Mouse (Mus musculus): ENCODE measurements around the gene Abhd10. TPM values are rescaled to one million over a fixed set of nuclear protein-coding genes. Genes with fewer than 3 reads are reported as not detected.

Gene Abhd10
- polyA plus RNA-seq, 1 experiment from 2014 or later = 37.3 TPM

DNA sequence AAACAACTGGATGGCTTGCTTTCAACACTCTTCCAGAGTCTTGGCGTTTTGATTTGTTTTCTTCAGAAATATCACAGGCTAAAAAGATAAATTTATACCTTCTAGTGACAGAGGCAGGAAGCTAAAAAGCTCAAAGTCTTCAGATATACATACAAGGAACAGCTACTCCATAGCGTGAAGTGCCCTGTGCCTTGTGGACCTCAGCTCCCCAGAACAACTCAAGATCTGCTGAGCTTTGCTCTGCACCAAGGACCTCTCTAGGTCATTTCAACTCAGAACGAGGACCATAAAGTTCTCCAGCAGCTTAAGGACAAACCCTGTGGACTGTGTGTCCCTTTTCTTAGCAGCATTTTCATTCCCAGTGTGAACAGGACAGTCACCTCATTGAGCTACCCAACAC is 22.3 kb upstream of the Abhd10 start:
- 85% methylated on average over 3 of the region's 3 CpGs for WGBS
- no peak overlapping the region for H3K9ac ChIP-seq (replicated peaks)
- H3K36me3 ChIP-seq = peaks cover 73% of the 10 kb centered on the region

GRCm38 (mm10) chr16:45762859-45763505 is 20.2 kb upstream of the Abhd10 start:
- Histone ChIP-seq H3K27me3 (no peaks in the 10 kb centered on the region), H3K9me3 (no peaks in the 10 kb centered on the region), H3K27ac (no peak overlapping the region), H3K9ac (replicated peaks) (no peak overlapping the region), H3K4me2 (no peak overlapping the region), H3K4me3 (replicated peaks) (no peak overlapping the region), H3K36me3 (peaks cover 77% of the 10 kb centered on the region), H3K4me1 (replicated peaks) (0 out of 2 replicates have a peak, but pooled peaks cover 4% of the 10 kb centered on the region)
- ATAC-seq (ENCODE audit: insufficient number of reproducible peaks, insufficient read depth, low FRiP score, low TSS enrichment, low read depth) = no peak
- 42% methylated on average over 13 of the region's 13 CpGs for WGBS

More for the DNA sequence above, 22.3 kb upstream of the Abhd10 start:
- H3K27me3 ChIP-seq = no peaks in the 10 kb centered on the region
- no peak overlapping the region for H3K4me2 ChIP-seq
- H3K4me1 ChIP-seq (replicated peaks) = 0 out of 2 replicates have a peak, but pooled peaks cover 4% of the 10 kb centered on the region
- H3K4me3 ChIP-seq (replicated peaks) = no peak overlapping the region
- no peak for ATAC-seq (ENCODE audit: insufficient number of reproducible peaks, insufficient read depth, low FRiP score, low TSS enrichment, low read depth)
- H3K9me3 ChIP-seq = no peaks in the 10 kb centered on the region
- H3K27ac ChIP-seq = no peak overlapping the region

GRCm38 (mm10) chr16:45761425-45761824 is 18.7 kb upstream of the Abhd10 start:
- Histone ChIP-seq H3K36me3 (peaks cover 77% of the 10 kb centered on the region), H3K4me3 (replicated peaks) (no peak overlapping the region), H3K27me3 (no peaks in the 10 kb centered on the region), H3K27ac (no peak overlapping the region), H3K4me2 (no peak overlapping the region), H3K9me3 (no peaks in the 10 kb centered on the region), H3K9ac (replicated peaks) (no peak overlapping the region), H3K4me1 (replicated peaks) (0 out of 2 replicates have a peak, but pooled peaks cover 4% of the 10 kb centered on the region)
- 85% methylated on average over 1 of the region's 1 CpGs for WGBS
- no peak for ATAC-seq (ENCODE audit: insufficient number of reproducible peaks, insufficient read depth, low FRiP score, low TSS enrichment, low read depth)

GRCm38 (mm10) chr16:45758726-45759269 is 16.0 kb upstream of the Abhd10 start:
- H3K4me1 ChIP-seq (replicated peaks) = 0 out of 2 replicates have a peak, but pooled peaks cover 4% of the 10 kb centered on the region
- no peaks in the 10 kb centered on the region for H3K27me3 ChIP-seq
- no peaks in the 10 kb centered on the region for H3K9me3 ChIP-seq
- no peak overlapping the region for H3K4me3 ChIP-seq (replicated peaks)
- H3K27ac ChIP-seq = no peak overlapping the region
- 93% methylated on average over 9 of the region's 9 CpGs for WGBS
- peaks cover 59% of the 10 kb centered on the region for H3K36me3 ChIP-seq
- no peak overlapping the region for H3K4me2 ChIP-seq
- no peak overlapping the region for H3K9ac ChIP-seq (replicated peaks)
- ATAC-seq (ENCODE audit: insufficient number of reproducible peaks, insufficient read depth, low FRiP score, low TSS enrichment, low read depth) = no peak

- no peaks in the 10 kb centered on the region for H3K4me1 ChIP-seq (replicated peaks)
- WGBS = 89% methylated on average over 12 of the region's 12 CpGs
- H3K9me3 ChIP-seq = no peaks in the 10 kb centered on the region
- H3K4me2 ChIP-seq = no peak overlapping the region
- H3K27ac ChIP-seq = no peak overlapping the region
- ATAC-seq (ENCODE audit: insufficient number of reproducible peaks, insufficient read depth, low FRiP score, low TSS enrichment, low read depth) = no peak
- H3K9ac ChIP-seq (replicated peaks) = no peak overlapping the region
- H3K4me3 ChIP-seq (replicated peaks) = no peak overlapping the region
- peaks cover 51% of the 10 kb centered on the region for H3K36me3 ChIP-seq
- H3K27me3 ChIP-seq = no peaks in the 10 kb centered on the region
Measured at GRCm38 (mm10) chr16:45757421-45758078, 14.8 kb upstream of the Abhd10 start.

DNA sequence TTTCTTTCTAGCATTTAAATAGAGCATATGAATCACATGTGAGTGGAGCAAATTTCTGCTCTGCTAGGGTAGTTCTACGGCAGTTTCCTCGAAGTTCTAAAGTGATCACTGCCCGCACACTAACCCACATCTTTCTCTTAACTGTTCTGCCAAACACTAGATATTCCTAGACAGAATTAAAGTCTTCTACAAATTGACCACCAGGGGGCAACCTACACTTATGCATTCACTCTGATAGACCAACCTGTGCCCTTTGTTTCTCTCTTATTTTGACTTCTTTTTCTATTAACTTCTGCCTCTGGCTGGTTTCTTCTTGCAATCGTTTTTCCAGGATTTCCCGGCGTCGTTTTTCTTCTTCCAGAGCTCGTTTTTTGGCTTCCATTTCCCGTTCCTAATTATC is 14.1 kb upstream of the Abhd10 start:
- no peaks in the 10 kb centered on the region for H3K4me1 ChIP-seq (replicated peaks)
- H3K27me3 ChIP-seq = no peaks in the 10 kb centered on the region
- H3K9ac ChIP-seq (replicated peaks) = no peak overlapping the region
- no peak overlapping the region for H3K27ac ChIP-seq
- WGBS = 38% methylated on average over 9 of the region's 9 CpGs
- H3K9me3 ChIP-seq = no peaks in the 10 kb centered on the region
- ATAC-seq (ENCODE audit: insufficient number of reproducible peaks, insufficient read depth, low FRiP score, low TSS enrichment, low read depth) = 0 out of 2 replicates have a peak, but pooled peaks have one; percentile 52
- H3K4me2 ChIP-seq = no peak overlapping the region
- peaks cover 53% of the 10 kb centered on the region for H3K36me3 ChIP-seq
- H3K4me3 ChIP-seq (replicated peaks) = no peak overlapping the region

- H3K9ac ChIP-seq (replicated peaks) = no peak overlapping the region
- 66% methylated on average over 4 of the region's 4 CpGs for WGBS
- peaks cover 29% of the 10 kb centered on the region for H3K36me3 ChIP-seq
- peak overlapping the region; percentile 66; the same call in 1 of the 2 replicates for H3K4me3 ChIP-seq (replicated peaks)
- no peaks in the 10 kb centered on the region for H3K27me3 ChIP-seq
- peaks cover 12% of the 10 kb centered on the region for H3K4me1 ChIP-seq (replicated peaks)
- no peaks in the 10 kb centered on the region for H3K9me3 ChIP-seq
- ATAC-seq (ENCODE audit: insufficient number of reproducible peaks, insufficient read depth, low FRiP score, low TSS enrichment, low read depth) = no peak
- H3K4me2 ChIP-seq = peak overlapping the region; percentile 65
- no peak overlapping the region; the same call in 1 of the 2 replicates for H3K27ac ChIP-seq
Measured at GRCm38 (mm10) chr16:45743591-45744144, 913 bp upstream of the Abhd10 start.

DNA sequence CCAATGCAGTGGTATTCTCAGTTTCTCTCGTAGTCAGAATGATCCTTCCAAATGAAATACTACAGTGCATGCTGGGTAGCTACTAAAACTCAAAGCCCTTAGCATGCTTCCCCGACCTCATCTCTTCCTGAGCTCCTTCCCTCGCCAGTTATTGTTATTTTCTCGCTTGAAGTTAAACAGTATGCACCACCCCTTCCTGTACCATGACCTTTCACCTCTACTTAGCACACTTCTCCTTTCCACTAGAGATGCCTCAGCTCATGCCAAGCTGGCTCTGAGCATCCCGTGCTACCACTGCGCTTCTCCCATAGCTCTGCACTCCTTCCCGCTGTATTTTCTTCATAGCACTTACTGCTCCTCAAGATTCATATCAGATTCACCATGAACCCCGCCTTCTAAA is 4.9 kb downstream of the Abhd10 start:
- Histone ChIP-seq H3K4me2 (no peak overlapping the region), H3K27me3 (no peaks in the 10 kb centered on the region), H3K9ac (replicated peaks) (no peak overlapping the region), H3K36me3 (peaks cover 45% of the 10 kb centered on the region), H3K9me3 (no peaks in the 10 kb centered on the region), H3K4me1 (replicated peaks) (peaks cover 5% of the 10 kb centered on the region), H3K4me3 (replicated peaks) (no peak overlapping the region), H3K27ac (no peak overlapping the region)
- ATAC-seq (ENCODE audit: insufficient number of reproducible peaks, insufficient read depth, low FRiP score, low TSS enrichment, low read depth) = no peak
- 91% methylated on average over 8 of the region's 8 CpGs for WGBS

DNA sequence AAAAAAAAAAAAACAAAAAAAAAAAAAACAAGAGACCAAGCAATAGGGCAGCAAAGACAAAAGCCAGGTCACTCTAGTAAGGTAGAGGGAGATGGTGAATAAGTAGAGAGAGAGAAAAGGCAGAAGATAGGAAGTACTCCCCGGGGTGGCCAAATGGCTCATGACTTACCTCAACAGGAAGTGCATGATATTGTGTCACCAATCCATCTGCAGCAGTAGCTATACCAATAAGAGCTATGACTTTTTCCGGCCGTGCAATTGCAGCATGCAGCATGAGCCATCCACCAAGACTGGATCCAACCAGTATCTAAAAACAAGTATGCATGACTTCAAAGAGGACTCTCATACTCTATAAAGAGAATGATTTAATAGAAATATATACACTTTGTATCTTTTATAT is 6.0 kb downstream of the Abhd10 start:
- ATAC-seq (ENCODE audit: insufficient number of reproducible peaks, insufficient read depth, low FRiP score, low TSS enrichment, low read depth) = no peak
- Histone ChIP-seq H3K27ac (no peak overlapping the region), H3K4me2 (no peak overlapping the region), H3K27me3 (no peaks in the 10 kb centered on the region), H3K36me3 (peaks cover 55% of the 10 kb centered on the region), H3K4me3 (replicated peaks) (no peak overlapping the region), H3K9ac (replicated peaks) (no peak overlapping the region), H3K4me1 (replicated peaks) (peaks cover 5% of the 10 kb centered on the region), H3K9me3 (no peaks in the 10 kb centered on the region)
- WGBS = 93% methylated on average over 3 of the region's 3 CpGs

- peaks cover 4% of the 10 kb centered on the region for H3K4me1 ChIP-seq (replicated peaks)
- no peaks in the 10 kb centered on the region for H3K27me3 ChIP-seq
- no peak overlapping the region for H3K4me3 ChIP-seq (replicated peaks)
- WGBS = 75% methylated on average over 5 of the region's 5 CpGs
- peaks cover 43% of the 10 kb centered on the region for H3K36me3 ChIP-seq
- ATAC-seq (ENCODE audit: insufficient number of reproducible peaks, insufficient read depth, low FRiP score, low TSS enrichment, low read depth) = no peak
- H3K9me3 ChIP-seq = no peaks in the 10 kb centered on the region
- no peak overlapping the region for H3K27ac ChIP-seq
- no peak overlapping the region for H3K9ac ChIP-seq (replicated peaks)
- no peak overlapping the region for H3K4me2 ChIP-seq
Measured at GRCm38 (mm10) chr16:45729163-45729562, 13.6 kb downstream of the Abhd10 start.

- H3K4me1 ChIP-seq (replicated peaks) = peaks cover 17% of the 10 kb centered on the region
Measured at GRCm38 (mm10) chr16:45724742-45725102, 18.0 kb downstream of the Abhd10 start.

More at GRCm38 (mm10) chr16:45724742-45725102, 18.0 kb downstream of the Abhd10 start:
- H3K4me3 ChIP-seq (replicated peaks) = peak overlapping the region; percentile 56
- H3K27ac ChIP-seq = no peak overlapping the region
- peak overlapping the region; percentile 87 for H3K4me2 ChIP-seq
- H3K9me3 ChIP-seq = no peaks in the 10 kb centered on the region
- peaks cover 19% of the 10 kb centered on the region for H3K36me3 ChIP-seq
- H3K9ac ChIP-seq (replicated peaks) = peak overlapping the region; percentile 74
- 3% methylated on average over 10 of the region's 10 CpGs for WGBS
- ATAC-seq (ENCODE audit: insufficient number of reproducible peaks, insufficient read depth, low FRiP score, low TSS enrichment, low read depth) = peak; percentile 54; the same call in 1 of the 2 replicates
- H3K27me3 ChIP-seq = no peaks in the 10 kb centered on the region
